Mouse (Mus musculus) ES-Bruce4 (cell line): ENCODE measurements around the gene Tnnc2. TPM values are rescaled to one million over a fixed set of nuclear protein-coding genes. Genes with fewer than 3 reads are reported as not detected.

Source experiments
- H3K27ac ChIP-seq: 2 replicates; pipeline ENCODE4 v1.5.1; 2012; ENCODE audit warnings: low read length, inconsistent platforms; ENCODE audit not compliant: insufficient read depth
- H3K27me3 ChIP-seq: 2 replicates; pipeline ENCODE4 v1.6.1; 2012; ENCODE audit warnings: mild to moderate bottlenecking, low read length, inconsistent platforms; ENCODE audit not compliant: control insufficient read depth, poor library complexity, insufficient read depth, severe bottlenecking
- H3K36me3 ChIP-seq: 2 replicates; pipeline ENCODE4 v1.6.1; 2012; ENCODE audit warnings: inconsistent platforms, mild to moderate bottlenecking, low read length, moderate library complexity; ENCODE audit not compliant: control insufficient read depth, poor library complexity, insufficient read depth, severe bottlenecking
- H3K4me1 ChIP-seq: one replicate; pipeline ENCODE4 v1.8.1; 2011; ENCODE audit warnings: low read length; ENCODE audit not compliant: control insufficient read depth, insufficient read depth
- H3K4me3 ChIP-seq: 2 replicates; pipeline ENCODE4 v1.5.1; 2011; ENCODE audit warnings: low read depth, mild to moderate bottlenecking, low read length
- H3K9ac ChIP-seq: 2 replicates; pipeline ENCODE4 v1.6.1; 2012; ENCODE audit warnings: low read depth, mild to moderate bottlenecking, inconsistent platforms; ENCODE audit not compliant: poor library complexity, severe bottlenecking
- H3K9me3 ChIP-seq: replicated peaks from 2 replicates; pipeline ENCODE4 v1.6.1; 2012; ENCODE audit warnings: mild to moderate bottlenecking, low read length, inconsistent platforms; ENCODE audit not compliant: control insufficient read depth, poor library complexity, insufficient read depth, severe bottlenecking
- CTCF ChIP-seq: IDR thresholded peaks from one replicate; pipeline ENCODE4 v1.8.1; 2011; ENCODE audit warnings: low read depth, low read length
- EP300 ChIP-seq: IDR thresholded peaks from 2 replicates; pipeline ENCODE4 v1.6.1; 2011; ENCODE audit warnings: low read depth, low read length; ENCODE audit not compliant: insufficient read depth
- POLR2A ChIP-seq: IDR thresholded peaks from one replicate; pipeline ENCODE4 v1.8.1; 2011; ENCODE audit warnings: low read length; ENCODE audit not compliant: insufficient read depth
- polyA plus RNA-seq: library from polyadenylated mRNA; stranded (reverse); fragments of >200 nt; gene quantifications from 2 replicates; pipeline ENCODE4 v1.2.4, GENCODE M21; 2011; ENCODE audit warnings: low read depth; ENCODE audit not compliant: missing spikeins, insufficient read depth, insufficient read length

Gene Tnnc2
- polyA plus RNA-seq, 1 experiment, result 0.88 TPM

DNA sequence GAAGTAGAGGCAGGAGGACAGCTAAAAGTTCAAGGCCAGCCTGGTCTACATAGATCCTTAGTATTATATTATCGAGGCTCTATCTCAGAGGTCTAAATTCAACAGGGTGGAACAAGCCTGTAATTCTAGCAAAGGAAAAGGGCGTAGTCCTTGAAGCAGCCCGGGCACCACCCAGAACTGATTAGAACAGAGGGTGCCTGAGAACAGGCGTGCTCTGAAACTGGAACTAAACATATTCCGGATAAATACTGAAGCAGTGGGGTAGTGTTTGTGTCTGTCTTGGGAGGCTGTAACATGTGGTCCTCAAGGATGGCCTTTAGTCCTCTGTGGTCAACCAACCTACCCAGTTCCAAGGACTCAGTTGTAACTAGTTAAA is 5.8 kb downstream of the Tnnc2 start:
- Histone ChIP-seq H3K27ac (no peak overlapping the region), H3K4me3 (no peak overlapping the region), H3K9ac (no peak overlapping the region), H3K9me3 (no peaks in the 10 kb centered on the region), H3K36me3 (peaks cover 24% of the 10 kb centered on the region), H3K4me1 (peaks cover 3% of the 10 kb centered on the region), H3K27me3 (no peaks in the 10 kb centered on the region)
- TF ChIP-seq POLR2A (no peak), EP300 (no peak)

DNA sequence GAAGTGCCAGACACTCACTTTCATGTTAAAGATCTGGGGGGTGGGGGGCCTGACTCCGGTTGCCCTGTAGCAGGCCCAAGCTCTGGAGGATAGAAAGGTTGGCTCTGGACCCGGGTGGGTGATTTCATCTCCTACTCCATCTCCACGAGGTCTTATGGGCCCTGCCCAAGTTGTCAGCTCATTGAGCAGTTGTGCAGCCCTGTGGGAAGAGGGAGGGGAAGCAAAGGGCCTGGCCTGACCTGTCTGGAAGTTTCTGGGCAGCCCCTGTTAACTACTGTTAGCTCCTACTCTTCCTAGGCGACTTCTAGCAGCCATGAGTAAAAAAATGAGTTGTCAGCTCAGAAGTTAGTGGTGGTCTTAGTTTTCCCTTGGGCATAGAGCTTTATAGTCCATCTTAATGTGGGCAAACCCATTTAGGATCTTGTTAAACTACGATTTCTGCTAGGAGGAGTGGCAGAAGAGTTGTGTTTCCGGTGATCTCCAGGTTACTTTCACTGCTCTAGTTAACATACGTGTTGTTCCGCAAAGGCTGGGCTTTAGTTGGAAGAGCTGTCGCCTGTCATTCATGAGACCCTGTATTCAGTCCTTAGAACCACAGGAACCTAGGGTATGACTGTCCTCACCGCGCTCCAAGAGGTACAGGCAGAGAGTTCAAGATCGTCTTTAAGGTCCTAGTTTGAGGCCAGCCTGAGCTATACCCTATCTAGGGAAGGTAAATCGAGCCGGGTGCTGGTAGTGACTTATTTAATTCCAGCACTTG is 6.4 kb downstream of the Tnnc2 start:
- no peaks in the 10 kb centered on the region for H3K27me3 ChIP-seq
- H3K27ac ChIP-seq, result no peak overlapping the region
- no peak overlapping the region for H3K4me3 ChIP-seq
- H3K4me1 ChIP-seq, result peaks cover 3% of the 10 kb centered on the region
- H3K36me3 ChIP-seq, result peaks cover 24% of the 10 kb centered on the region
- no peak overlapping the region for H3K9ac ChIP-seq
- TF ChIP-seq CTCF (no peak), EP300 (no peak), POLR2A (no peak)
- no peaks in the 10 kb centered on the region for H3K9me3 ChIP-seq

DNA sequence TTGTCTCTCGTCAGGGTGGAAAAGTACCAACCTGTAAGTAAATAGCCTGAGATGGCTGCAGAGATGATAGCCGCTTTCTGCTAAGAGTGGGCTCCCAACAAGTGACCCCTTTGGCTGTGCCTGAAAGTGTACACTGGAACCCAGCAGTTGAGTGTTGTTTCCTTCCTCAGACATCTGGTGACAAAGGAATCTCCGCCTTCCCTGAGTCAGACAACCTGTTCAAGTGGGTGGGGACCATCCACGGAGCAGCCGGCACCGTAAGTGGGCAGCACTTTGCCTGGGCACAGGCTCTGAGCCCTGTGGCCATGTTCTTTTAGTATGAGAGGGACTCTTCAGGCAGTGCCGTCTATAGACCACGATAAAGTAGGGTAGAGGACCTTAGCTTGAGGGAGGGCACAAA is 8.6 kb downstream of the Tnnc2 start:
- Histone ChIP-seq H3K27ac (no peak overlapping the region), H3K27me3 (no peaks in the 10 kb centered on the region)

DNA sequence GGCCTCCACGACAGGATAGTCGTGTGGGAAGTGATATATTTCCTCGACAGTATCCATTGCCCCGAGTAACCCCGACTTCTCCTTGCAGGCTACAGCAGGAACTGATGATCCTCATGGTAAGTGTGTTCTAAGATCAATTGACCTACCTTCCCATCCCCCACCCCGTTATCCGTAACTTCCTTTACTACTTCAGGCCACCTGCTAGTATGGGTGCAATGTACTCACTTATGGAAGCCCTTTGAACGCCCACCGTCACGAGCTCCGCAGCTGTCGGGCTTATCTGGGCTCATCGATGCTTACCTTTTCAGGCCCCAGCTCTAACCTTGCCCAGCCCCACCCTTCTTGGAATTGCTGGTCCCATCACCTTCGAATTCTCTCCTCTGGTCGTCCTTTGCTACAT is 9.5 kb downstream of the Tnnc2 start:
- Histone ChIP-seq H3K36me3 (peaks cover 48% of the 10 kb centered on the region), H3K9me3 (no peaks in the 10 kb centered on the region), H3K4me3 (peak overlapping the region; percentile 99), H3K9ac (peak overlapping the region; percentile 92), H3K4me1 (peaks cover 3% of the 10 kb centered on the region), H3K27me3 (no peaks in the 10 kb centered on the region), H3K27ac (peak overlapping the region; percentile 22)
- TF ChIP-seq CTCF, result no peak
- no peak for TF ChIP-seq EP300
- no peak for TF ChIP-seq POLR2A

More for the DNA sequence above, 8.6 kb downstream of the Tnnc2 start:
- peaks cover 3% of the 10 kb centered on the region for H3K4me1 ChIP-seq
- TF ChIP-seq EP300 (no peak), CTCF (no peak), POLR2A (no peak)
- peak overlapping the region; percentile 92 for H3K9ac ChIP-seq
- H3K36me3 ChIP-seq, result peaks cover 39% of the 10 kb centered on the region
- H3K9me3 ChIP-seq, result no peaks in the 10 kb centered on the region
- H3K4me3 ChIP-seq, result peak overlapping the region; percentile 99

DNA sequence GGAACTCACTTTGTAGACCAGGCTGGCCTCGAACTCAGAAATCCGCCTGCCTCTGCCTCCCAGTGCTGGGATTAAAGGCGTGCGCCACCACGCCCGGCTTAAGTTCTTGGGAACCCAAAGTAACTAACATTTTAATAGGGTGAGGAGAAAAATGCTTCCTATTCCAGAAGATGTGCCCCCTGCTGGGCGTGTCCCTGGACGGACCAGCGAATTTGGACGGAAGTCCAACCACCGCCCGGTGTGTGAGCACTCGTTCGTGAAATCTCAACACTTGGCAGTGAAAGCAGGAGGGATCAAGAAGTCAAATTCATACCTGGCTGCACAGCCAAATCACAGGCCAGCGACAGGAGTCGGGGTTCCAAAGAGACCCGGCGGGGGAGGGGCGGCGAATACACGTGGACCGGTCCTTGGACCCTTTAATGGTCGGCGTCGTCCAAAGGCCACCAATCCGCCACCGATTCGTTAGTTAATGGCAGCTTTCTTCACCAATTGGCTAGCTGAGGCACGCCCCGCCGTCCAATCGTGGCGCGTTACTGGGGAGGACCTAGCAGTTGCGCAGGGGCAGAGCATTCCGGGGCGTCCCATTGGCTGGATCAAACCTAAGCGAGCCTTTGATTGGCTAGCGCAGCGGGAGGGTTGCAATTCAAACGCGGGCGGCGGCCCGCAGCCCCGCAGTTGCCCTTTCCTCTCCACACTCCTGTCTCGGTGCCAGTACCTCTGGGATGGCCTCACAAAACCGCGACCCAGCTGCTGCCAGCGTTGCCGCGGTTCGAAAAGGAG is 10.3 kb downstream of the Tnnc2 start, which contains the start of gene Ube2c:
TSS of gene Ube2c (plus strand) at position 641 of the 780 bp plus-strand sequence.
- H3K4me1 ChIP-seq, result peaks cover 3% of the 10 kb centered on the region
- peak within 1 kb of the TSS; percentile 52 for H3K27ac ChIP-seq
- peak within 1 kb of the TSS; percentile 92 for H3K9ac ChIP-seq
- TF ChIP-seq EP300 (no peak), CTCF (peak; percentile 2), POLR2A (peak; percentile 78)
- H3K36me3 ChIP-seq, result peaks cover 56% of the 10 kb centered on the region
- H3K4me3 ChIP-seq, result peak within 1 kb of the TSS; percentile 99
- no peaks in the 10 kb centered on the region for H3K27me3 ChIP-seq
- H3K9me3 ChIP-seq, result no peaks in the 10 kb centered on the region
